Mouse (Mus musculus): ENCODE results near the gene Grn. TPM values are rescaled to one million over a fixed set of nuclear protein-coding genes. Genes with fewer than 3 reads are reported as not detected.

Grn gene
- polyA plus RNA-seq, 1 experiment from 2014 or later, result 103 TPM

GRCm38 (mm10) chr11:102436471-102436790, 6.3 kb downstream of the Grn start:
- no peak for ATAC-seq (ENCODE audit: low FRiP score, low TSS enrichment)
- H3K4me3 ChIP-seq (ENCODE audit: low read length), result no peak overlapping the region
- peaks cover 58% of the 10 kb centered on the region for H3K36me3 ChIP-seq (ENCODE audit: control insufficient read depth, insufficient read depth, low read length)
- H3K27ac ChIP-seq (ENCODE audit: low read depth, low read length), result no peak overlapping the region
- H3K27me3 ChIP-seq (ENCODE audit: control insufficient read depth, insufficient read depth, low read length), result no peaks in the 10 kb centered on the region; the same call in 1 of the 2 replicates
- H3K4me1 ChIP-seq (ENCODE audit: control insufficient read depth, insufficient read depth, low read length), result peaks cover 25% of the 10 kb centered on the region; the same call in 1 of the 2 replicates
- H3K9ac ChIP-seq (ENCODE audit: low read depth, low read length), result no peak overlapping the region
- no peak overlapping the region for H3K4me2 ChIP-seq (replicated peaks; ENCODE audit: low read depth, low read length)
- no peaks in the 10 kb centered on the region for H3K9me3 ChIP-seq (ENCODE audit: control insufficient read depth, low read length)
- WGBS, result 84% methylated on average over 10 of the region's 10 CpGs

DNA sequence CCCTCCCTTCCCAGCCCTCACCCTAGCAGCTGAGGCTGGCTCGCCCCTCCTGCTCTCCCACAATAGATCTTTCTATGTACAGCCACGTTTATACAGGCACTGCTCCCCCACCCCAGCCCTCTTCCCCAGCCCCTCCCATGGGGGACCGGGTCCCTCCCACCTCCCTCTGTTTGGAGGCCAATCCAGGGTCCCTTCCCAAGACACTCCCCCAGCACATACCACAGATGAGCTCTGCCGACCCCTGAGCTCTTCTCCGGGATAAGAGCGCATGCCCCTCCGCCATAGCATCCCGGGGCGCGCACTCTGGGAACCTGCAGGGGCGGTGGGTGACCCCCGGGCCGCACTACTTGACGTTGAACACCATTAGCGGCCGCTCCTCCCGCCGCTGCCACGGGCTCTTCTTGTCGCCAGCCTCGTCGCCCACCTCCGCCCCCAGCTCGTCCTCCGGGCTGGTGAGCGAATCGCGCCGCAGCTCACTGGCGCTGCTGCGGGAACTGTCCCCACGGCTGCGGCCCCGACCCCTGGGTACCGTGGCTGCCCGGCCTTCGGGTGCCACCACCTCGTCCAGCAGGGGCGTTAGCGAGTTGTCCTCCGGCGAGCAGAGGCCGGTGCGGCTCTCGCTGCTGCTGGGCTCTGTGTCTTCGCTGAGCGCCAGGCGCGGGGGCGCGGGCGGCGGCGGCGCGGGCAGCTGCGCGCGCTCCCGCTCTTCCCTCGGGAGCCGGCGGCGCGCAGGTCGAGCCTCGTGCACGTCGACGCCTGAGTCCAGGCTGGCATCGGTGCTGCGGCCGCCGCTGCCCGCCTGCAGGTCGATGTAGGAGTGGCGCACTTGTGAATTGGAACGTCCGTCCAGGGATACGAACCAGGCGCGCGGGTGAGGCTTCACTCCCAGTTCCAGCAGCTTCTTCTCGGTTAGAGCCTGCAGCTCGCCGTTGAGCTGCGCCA, 7.3 kb downstream of the Grn start:
- peaks cover 66% of the 10 kb centered on the region for H3K36me3 ChIP-seq (ENCODE audit: control insufficient read depth, insufficient read depth, low read length)
- peaks cover 25% of the 10 kb centered on the region; the same call in 1 of the 2 replicates for H3K4me1 ChIP-seq (ENCODE audit: control insufficient read depth, insufficient read depth, low read length)
- H3K27ac ChIP-seq (ENCODE audit: low read depth, low read length), result peak overlapping the region; percentile 24; the same call in 1 of the 2 replicates

DNA sequence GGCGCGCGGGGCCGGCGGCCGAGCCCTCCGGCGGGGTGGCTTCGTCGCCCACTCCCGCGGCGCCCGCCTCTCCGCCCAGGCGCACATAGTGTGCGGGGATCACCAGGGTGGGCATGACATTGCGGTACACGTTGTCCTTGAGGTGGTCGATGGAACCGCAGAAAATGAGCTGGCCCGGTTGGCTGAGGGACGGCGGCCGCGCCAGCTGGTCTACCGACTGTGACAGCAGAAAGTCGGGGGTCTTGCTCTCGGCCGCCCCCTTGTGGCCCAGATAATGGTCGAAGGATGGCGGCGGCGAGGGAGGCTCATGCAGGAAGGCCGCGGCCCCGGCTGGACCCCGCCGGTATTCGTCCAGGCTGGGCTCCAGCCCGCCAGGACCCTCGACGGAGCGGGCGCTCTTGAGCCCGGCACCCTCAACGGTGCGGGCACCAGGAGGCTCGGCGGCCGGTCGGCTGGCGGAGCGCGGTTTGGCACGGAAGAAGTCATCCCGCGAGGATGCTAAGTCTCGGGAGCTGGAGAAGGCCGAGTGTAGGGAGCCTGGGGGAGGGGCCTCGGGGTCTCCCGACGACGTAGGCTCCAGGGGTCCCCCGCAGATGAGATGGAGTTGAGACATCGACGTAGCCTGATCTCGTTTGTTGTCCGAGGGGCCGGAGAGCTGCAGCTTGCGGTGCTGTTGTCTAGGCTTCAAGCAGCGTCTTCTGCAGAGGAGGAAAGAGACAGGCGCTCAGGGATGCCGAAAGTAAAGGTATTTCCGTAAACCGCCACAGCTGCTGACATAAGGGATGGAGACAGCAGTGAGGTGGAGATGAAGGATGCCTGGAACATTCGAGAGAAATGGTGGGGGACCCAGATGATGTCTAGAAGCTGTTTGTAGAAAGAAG, 8.3 kb downstream of the Grn start:
- Histone ChIP-seq H3K9me3 (ENCODE audit: control insufficient read depth, low read length) (no peaks in the 10 kb centered on the region), H3K4me1 (ENCODE audit: control insufficient read depth, insufficient read depth, low read length) (peaks cover 21% of the 10 kb centered on the region; the same call in 1 of the 2 replicates), H3K27me3 (ENCODE audit: control insufficient read depth, insufficient read depth, low read length) (no peaks in the 10 kb centered on the region; the same call in 1 of the 2 replicates), H3K36me3 (ENCODE audit: control insufficient read depth, insufficient read depth, low read length) (peaks cover 73% of the 10 kb centered on the region), H3K4me2 (replicated peaks; ENCODE audit: low read depth, low read length) (peak overlapping the region; percentile 93), H3K9ac (ENCODE audit: low read depth, low read length) (peak overlapping the region; percentile 59; the same call in 1 of the 2 replicates), H3K4me3 (ENCODE audit: low read length) (peak overlapping the region; percentile 44), H3K27ac (ENCODE audit: low read depth, low read length) (no peak overlapping the region)
- peak; percentile 37 for ATAC-seq (ENCODE audit: low FRiP score, low TSS enrichment)
- WGBS, result 9% methylated on average over 76 of the region's 77 CpGs

More for the DNA sequence above, 7.3 kb downstream of the Grn start:
- Histone ChIP-seq H3K27me3 (ENCODE audit: control insufficient read depth, insufficient read depth, low read length) (no peaks in the 10 kb centered on the region; the same call in 1 of the 2 replicates), H3K9me3 (ENCODE audit: control insufficient read depth, low read length) (no peaks in the 10 kb centered on the region), H3K4me2 (replicated peaks; ENCODE audit: low read depth, low read length) (peak overlapping the region; percentile 93), H3K9ac (ENCODE audit: low read depth, low read length) (peak overlapping the region; percentile 59), H3K4me3 (ENCODE audit: low read length) (peak overlapping the region; percentile 44)
- 7% methylated on average over 83 of the region's 87 CpGs for WGBS
- ATAC-seq (ENCODE audit: low FRiP score, low TSS enrichment), result peak; percentile 33; the same call in 1 of the 2 replicates

DNA sequence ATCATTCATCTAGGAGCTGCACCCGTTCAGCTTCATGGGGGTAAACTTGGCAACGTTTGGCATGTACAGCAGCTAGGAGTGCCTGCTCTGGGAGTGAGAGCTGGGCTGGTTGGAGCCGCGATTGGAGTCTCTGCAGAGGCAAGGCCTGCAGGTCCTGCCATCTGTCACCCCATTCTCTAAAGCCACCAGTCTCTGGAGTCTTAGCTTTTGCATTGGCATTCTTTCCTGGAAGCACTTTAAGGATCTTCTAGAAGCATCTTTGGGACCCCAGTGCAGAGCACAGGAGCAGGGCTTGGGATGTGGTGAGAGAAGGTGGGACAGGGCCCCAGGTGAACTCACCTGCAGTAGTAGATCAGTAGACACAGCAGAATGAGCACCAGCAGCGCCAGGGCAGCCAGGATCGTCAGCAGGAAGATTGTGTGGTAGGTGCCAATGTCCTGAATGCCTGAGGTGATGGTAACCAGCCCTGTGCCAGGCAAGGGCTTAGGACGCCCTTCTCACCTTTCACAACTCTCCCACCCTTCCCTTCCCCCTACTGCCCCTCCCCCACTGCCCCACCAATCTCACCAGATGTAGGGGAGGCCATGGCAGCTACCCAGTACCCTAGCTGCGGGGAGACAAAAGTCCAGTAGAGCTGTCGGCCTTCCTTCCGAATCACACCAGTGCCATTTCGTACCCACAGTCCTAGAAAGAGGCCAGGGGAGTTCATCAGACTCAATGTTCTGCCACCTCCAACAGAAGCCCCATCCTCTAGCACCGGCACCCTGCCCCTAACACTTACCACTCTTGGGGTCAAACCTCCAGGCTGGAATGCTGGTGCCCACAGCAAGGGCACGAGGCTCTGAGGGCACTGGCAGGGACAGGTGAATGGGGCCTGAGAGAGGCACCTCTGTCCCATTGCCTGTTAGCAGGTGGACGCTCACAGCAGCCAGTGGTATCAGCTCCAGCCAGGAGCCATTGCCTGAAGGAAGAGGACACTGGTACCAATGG, 9.3 kb downstream of the Grn start:
- Histone ChIP-seq H3K27ac (ENCODE audit: low read depth, low read length) (no peak overlapping the region), H3K36me3 (ENCODE audit: control insufficient read depth, insufficient read depth, low read length) (peaks cover 70% of the 10 kb centered on the region), H3K9me3 (ENCODE audit: control insufficient read depth, low read length) (no peaks in the 10 kb centered on the region), H3K27me3 (ENCODE audit: control insufficient read depth, insufficient read depth, low read length) (no peaks in the 10 kb centered on the region; the same call in 1 of the 2 replicates), H3K9ac (ENCODE audit: low read depth, low read length) (no peak overlapping the region), H3K4me2 (replicated peaks; ENCODE audit: low read depth, low read length) (no peak overlapping the region), H3K4me3 (ENCODE audit: low read length) (no peak overlapping the region), H3K4me1 (ENCODE audit: control insufficient read depth, insufficient read depth, low read length) (peaks cover 27% of the 10 kb centered on the region)
- no peak for ATAC-seq (ENCODE audit: low FRiP score, low TSS enrichment)
- WGBS, result 78% methylated on average over 14 of the region's 14 CpGs

GRCm38 (mm10) chr11:102440255-102440654, 10.1 kb downstream of the Grn start:
- no peaks in the 10 kb centered on the region for H3K9me3 ChIP-seq (ENCODE audit: control insufficient read depth, low read length)
- no peak overlapping the region for H3K9ac ChIP-seq (ENCODE audit: low read depth, low read length)
- peaks cover 36% of the 10 kb centered on the region for H3K4me1 ChIP-seq (ENCODE audit: control insufficient read depth, insufficient read depth, low read length)
- H3K36me3 ChIP-seq (ENCODE audit: control insufficient read depth, insufficient read depth, low read length), result peaks cover 63% of the 10 kb centered on the region
- no peaks in the 10 kb centered on the region; the same call in 1 of the 2 replicates for H3K27me3 ChIP-seq (ENCODE audit: control insufficient read depth, insufficient read depth, low read length)
- no peak overlapping the region for H3K27ac ChIP-seq (ENCODE audit: low read depth, low read length)
- no peak for ATAC-seq (ENCODE audit: low FRiP score, low TSS enrichment)
- H3K4me3 ChIP-seq (ENCODE audit: low read length), result no peak overlapping the region
- WGBS, result 85% methylated on average over 8 of the region's 8 CpGs
- no peak overlapping the region for H3K4me2 ChIP-seq (replicated peaks; ENCODE audit: low read depth, low read length)

GRCm38 (mm10) chr11:102441434-102441833, 11.3 kb downstream of the Grn start:
- no peak for ATAC-seq (ENCODE audit: low FRiP score, low TSS enrichment)
- 76% methylated on average over 3 of the region's 3 CpGs for WGBS
- peaks cover 45% of the 10 kb centered on the region for H3K4me1 ChIP-seq (ENCODE audit: control insufficient read depth, insufficient read depth, low read length)

DNA sequence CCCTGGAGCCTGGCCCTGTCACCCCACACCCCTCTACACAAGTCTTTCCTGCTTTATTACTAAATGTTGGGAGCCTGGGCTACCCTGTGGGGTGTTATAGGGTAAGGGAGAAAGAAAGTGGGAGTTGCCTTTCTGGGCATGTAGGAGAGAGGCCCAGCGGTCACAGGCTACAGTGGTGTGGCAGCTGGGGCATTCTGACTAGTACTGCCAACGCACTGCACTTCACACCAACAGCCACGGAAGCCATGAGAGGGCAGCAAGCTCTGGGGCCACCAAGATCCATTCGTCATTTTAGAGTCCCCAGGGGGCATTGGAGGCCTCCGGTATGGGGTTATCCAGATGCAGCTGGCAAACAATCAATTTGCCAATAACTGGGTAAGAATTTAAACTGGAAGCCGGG, 12.0 kb downstream of the Grn start:
- Histone ChIP-seq H3K4me3 (ENCODE audit: low read length) (no peak overlapping the region), H3K36me3 (ENCODE audit: control insufficient read depth, insufficient read depth, low read length) (peaks cover 49% of the 10 kb centered on the region), H3K9ac (ENCODE audit: low read depth, low read length) (no peak overlapping the region), H3K27ac (ENCODE audit: low read depth, low read length) (no peak overlapping the region), H3K4me1 (ENCODE audit: control insufficient read depth, insufficient read depth, low read length) (peaks cover 45% of the 10 kb centered on the region), H3K27me3 (ENCODE audit: control insufficient read depth, insufficient read depth, low read length) (no peaks in the 10 kb centered on the region; the same call in 1 of the 2 replicates), H3K4me2 (replicated peaks; ENCODE audit: low read depth, low read length) (no peak overlapping the region), H3K9me3 (ENCODE audit: control insufficient read depth, low read length) (no peaks in the 10 kb centered on the region)
- 89% methylated on average over 6 of the region's 6 CpGs for WGBS
- no peak for ATAC-seq (ENCODE audit: low FRiP score, low TSS enrichment)

More at GRCm38 (mm10) chr11:102441434-102441833, 11.3 kb downstream of the Grn start:
- Histone ChIP-seq H3K27me3 (ENCODE audit: control insufficient read depth, insufficient read depth, low read length) (no peaks in the 10 kb centered on the region; the same call in 1 of the 2 replicates), H3K36me3 (ENCODE audit: control insufficient read depth, insufficient read depth, low read length) (peaks cover 51% of the 10 kb centered on the region), H3K9ac (ENCODE audit: low read depth, low read length) (no peak overlapping the region), H3K27ac (ENCODE audit: low read depth, low read length) (no peak overlapping the region), H3K4me2 (replicated peaks; ENCODE audit: low read depth, low read length) (no peak overlapping the region), H3K4me3 (ENCODE audit: low read length) (no peak overlapping the region), H3K9me3 (ENCODE audit: control insufficient read depth, low read length) (no peaks in the 10 kb centered on the region)

DNA sequence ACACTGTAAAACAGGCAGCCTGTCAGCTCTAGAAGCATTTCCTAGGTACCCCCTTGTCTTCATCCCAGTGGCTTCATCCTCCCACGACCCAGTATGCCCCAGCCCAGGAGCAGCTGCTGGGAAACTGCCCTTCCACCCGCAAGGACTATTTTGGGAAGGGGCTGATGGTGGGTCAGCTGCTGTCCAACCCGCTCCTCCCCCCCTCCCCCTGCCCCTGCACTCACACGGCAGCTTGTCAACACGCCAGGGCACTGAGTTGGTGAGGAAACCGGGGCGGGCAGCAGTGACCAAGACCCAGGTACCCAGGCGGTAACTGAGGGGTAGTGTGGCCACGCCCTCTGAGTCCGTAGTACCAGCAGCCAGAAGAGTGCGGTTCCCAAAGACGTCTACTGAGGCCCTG, 13.6 kb downstream of the Grn start:
- peaks cover 44% of the 10 kb centered on the region for H3K36me3 ChIP-seq (ENCODE audit: control insufficient read depth, insufficient read depth, low read length)
- no peak overlapping the region for H3K4me3 ChIP-seq (ENCODE audit: low read length)
- no peak overlapping the region for H3K9ac ChIP-seq (ENCODE audit: low read depth, low read length)
- H3K27ac ChIP-seq (ENCODE audit: low read depth, low read length), result no peak overlapping the region
- ATAC-seq (ENCODE audit: low FRiP score, low TSS enrichment), result no peak
- no peak overlapping the region for H3K4me2 ChIP-seq (replicated peaks; ENCODE audit: low read depth, low read length)
- no peaks in the 10 kb centered on the region for H3K9me3 ChIP-seq (ENCODE audit: control insufficient read depth, low read length)
- 55% methylated on average over 12 of the region's 12 CpGs for WGBS
- H3K4me1 ChIP-seq (ENCODE audit: control insufficient read depth, insufficient read depth, low read length), result peaks cover 44% of the 10 kb centered on the region
- no peaks in the 10 kb centered on the region; the same call in 1 of the 2 replicates for H3K27me3 ChIP-seq (ENCODE audit: control insufficient read depth, insufficient read depth, low read length)

All from kidney, embryonic 14.5 days (tissue).